Mouse (Mus musculus) cortical plate, adult 2 months (tissue): Measurements from ENCODE around the gene Traf3ip1.

Source experiments
- CTCF ChIP-seq: fragments of 200-500 bp; IDR thresholded peaks from 2 replicates; pipeline ENCODE4 v1.5.1; 2011; ENCODE audit warnings: mild to moderate bottlenecking, control low read depth, low read length; ENCODE audit not compliant: insufficient read depth; ENCODE audit errors: extremely low read depth
- POLR2A ChIP-seq: fragments of 200-500 bp; IDR thresholded peaks from 2 replicates; pipeline ENCODE4 v1.6.1; 2011; ENCODE audit warnings: mild to moderate bottlenecking, low read length, control low read depth; ENCODE audit not compliant: insufficient read depth; ENCODE audit errors: extremely low read depth

DNA sequence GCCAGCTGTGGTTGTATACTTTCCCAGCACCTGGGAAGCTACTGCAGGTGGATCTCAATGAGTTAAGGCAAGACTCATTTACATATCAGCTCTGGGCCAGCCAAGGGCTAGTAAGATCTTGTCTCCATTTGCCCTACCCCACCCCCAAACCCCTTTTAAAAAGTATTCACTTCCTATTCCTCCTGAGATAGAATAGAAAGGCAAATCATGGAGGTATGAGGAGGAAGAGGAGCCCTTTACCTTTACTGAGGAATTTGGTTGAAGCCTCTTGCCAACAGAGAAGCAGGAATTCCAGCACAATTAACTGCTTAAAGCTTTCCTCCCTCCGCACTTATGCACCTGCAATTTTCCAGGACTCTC, 44.1 kb downstream of the Traf3ip1 start:
- TF ChIP-seq CTCF: no peak
- TF ChIP-seq POLR2A: no peak
